Mouse (Mus musculus) MEL (cell line): ENCODE results near the gene Negr1. TPM values are rescaled to one million over a fixed set of nuclear protein-coding genes. Genes with fewer than 3 reads are reported as not detected.

Experiments used
- DNase-seq: peaks from one replicate; pipeline ENCODE4 v3.0.0; 2011; ENCODE audit warnings: low read depth, low spot score
- H3K27ac ChIP-seq: 2 replicates; pipeline ENCODE4 v1.5.1; 2012; ENCODE audit warnings: low read depth, mild to moderate bottlenecking, control low read depth, low read length, moderate library complexity; ENCODE audit not compliant: control insufficient read depth
- H3K27me3 ChIP-seq, 2 experiments: fragments of 150-350 bp in 1 of 2; sonication (generic) in 1 of 2; 2 replicates each; pipeline ENCODE4 v1.6.1; 2012; ENCODE audit warnings: low read length in 2 of 2, mild to moderate bottlenecking in 2 of 2, improper control_type of control experiment in 1 of 2, moderate library complexity in 1 of 2; ENCODE audit not compliant: insufficient read depth in 2 of 2, control insufficient read depth in 1 of 2
- H3K36me3 ChIP-seq, 2 experiments: 2 replicates each; pipeline ENCODE4 v1.6.1; 2012 to 2014; ENCODE audit warnings: low read length in 2 of 2, improper control_type of control experiment in 1 of 2, inconsistent platforms in 1 of 2, mild to moderate bottlenecking in 1 of 2; ENCODE audit not compliant: insufficient read depth in 2 of 2, control insufficient read depth in 1 of 2
- H3K4me1 ChIP-seq, 2 experiments: fragments of 150-350 bp in 1 of 2; sonication (generic) in 1 of 2; 2 replicates each; pipeline ENCODE4 v1.6.1; 2012; ENCODE audit warnings: low read length in 2 of 2, improper control_type of control experiment in 1 of 2, mild to moderate bottlenecking in 1 of 2; ENCODE audit not compliant: insufficient read depth in 2 of 2, control insufficient read depth in 1 of 2
- H3K4me3 ChIP-seq, 2 experiments: fragments of 150-350 bp in 1 of 2; sonication (generic) in 1 of 2; 2 replicates each; pipeline ENCODE4 v1.5.1; 2012; ENCODE audit warnings: low read depth in 2 of 2, low read length in 2 of 2, mild to moderate bottlenecking in 2 of 2, moderate library complexity in 2 of 2, control low read depth in 1 of 2, improper control_type of control experiment in 1 of 2; ENCODE audit not compliant: control insufficient read depth in 1 of 2, insufficient read depth in 1 of 2
- H3K79me2 ChIP-seq: 2 replicates; pipeline ENCODE4 v1.6.1; 2012; ENCODE audit warnings: mild to moderate bottlenecking, low read length, moderate library complexity; ENCODE audit not compliant: control insufficient read depth, poor library complexity, insufficient read depth
- H3K9ac ChIP-seq: 2 replicates; pipeline ENCODE4 v1.6.1; 2012; ENCODE audit warnings: low read depth, mild to moderate bottlenecking, control low read depth, low read length, moderate library complexity; ENCODE audit not compliant: control insufficient read depth, poor library complexity, severe bottlenecking
- H3K9me3 ChIP-seq: fragments of 150-350 bp; sonication (generic); replicated peaks from 2 replicates; pipeline ENCODE4 v1.6.1; 2012; ENCODE audit warnings: mild to moderate bottlenecking, low read length, improper control_type of control experiment, moderate library complexity; ENCODE audit not compliant: insufficient read depth
- BHLHE40 ChIP-seq: IDR thresholded peaks from 2 replicates; pipeline ENCODE4 v1.6.1; 2012; ENCODE audit warnings: low read depth, mild to moderate bottlenecking, inconsistent platforms, low read length, improper control_type of control experiment, borderline replicate concordance
- CHD2 ChIP-seq: IDR thresholded peaks from 2 replicates; pipeline ENCODE4 v1.6.1; 2011; ENCODE audit warnings: low read length, improper control_type of control experiment
- CTCF ChIP-seq, 3 experiments: IDR thresholded peaks in 2 of 3; conservative IDR thresholded peaks in 1 of 3; 2 replicates each; pipeline ENCODE4 v1.5.1; 2011 to 2012; ENCODE audit warnings: low read length in 3 of 3, low read depth in 2 of 3, mild to moderate bottlenecking in 2 of 3, improper control_type of control experiment in 1 of 3, inconsistent platforms in 1 of 3, mixed read lengths in 1 of 3, moderate library complexity in 1 of 3; ENCODE audit not compliant: control insufficient read depth in 1 of 3, insufficient read depth in 1 of 3, poor library complexity in 1 of 3, severe bottlenecking in 1 of 3
- E2F4 ChIP-seq: IDR thresholded peaks from 2 replicates; pipeline ENCODE4 v1.6.1; 2011; ENCODE audit warnings: low read depth, low read length, improper control_type of control experiment, borderline replicate concordance
- ELF1 ChIP-seq: IDR thresholded peaks from 2 replicates; pipeline ENCODE4 v1.6.1; 2014; ENCODE audit warnings: low read depth, mild to moderate bottlenecking, inconsistent platforms, low read length, improper control_type of control experiment, moderate library complexity
- EP300 ChIP-seq, 2 experiments: IDR thresholded peaks; 2 replicates each; pipeline ENCODE4 v1.6.1; 2011; ENCODE audit warnings: improper control_type of control experiment in 2 of 2, low read length in 2 of 2, low read depth in 1 of 2, mild to moderate bottlenecking in 1 of 2
- ETS1 ChIP-seq: IDR thresholded peaks from 2 replicates; pipeline ENCODE4 v1.6.1; 2012; ENCODE audit warnings: low read depth, mild to moderate bottlenecking, inconsistent platforms, low read length, improper control_type of control experiment, moderate library complexity
- GABPA ChIP-seq: IDR thresholded peaks from 2 replicates; pipeline ENCODE4 v1.6.1; 2012; ENCODE audit warnings: low read depth, mild to moderate bottlenecking, inconsistent platforms, low read length, improper control_type of control experiment, moderate library complexity
- GATA1 ChIP-seq: IDR thresholded peaks from 2 replicates; pipeline ENCODE4 v1.6.1; 2011; ENCODE audit warnings: low read depth, low read length, improper control_type of control experiment
- HCFC1 ChIP-seq: IDR thresholded peaks from 2 replicates; pipeline ENCODE4 v1.6.1; 2012; ENCODE audit warnings: low read depth, mild to moderate bottlenecking, inconsistent platforms, low read length, improper control_type of control experiment, moderate library complexity
- KAT2A ChIP-seq: conservative IDR thresholded peaks from 2 replicates; pipeline ENCODE4 v1.6.1; 2012; ENCODE audit warnings: low read depth, low read length, improper control_type of control experiment, inconsistent platforms
- MAZ ChIP-seq: IDR thresholded peaks from 2 replicates; pipeline ENCODE4 v1.6.1; 2012; ENCODE audit warnings: low read depth, mild to moderate bottlenecking, inconsistent platforms, low read length, improper control_type of control experiment
- MEF2A ChIP-seq: IDR thresholded peaks from 2 replicates; pipeline ENCODE4 v1.6.1; 2014; ENCODE audit warnings: low read depth, mild to moderate bottlenecking, inconsistent platforms, low read length, improper control_type of control experiment; ENCODE audit not compliant: poor library complexity, insufficient replicate concordance, severe bottlenecking; ENCODE audit errors: extremely low read depth
- MXI1 ChIP-seq: IDR thresholded peaks from 2 replicates; pipeline ENCODE4 v1.6.1; 2011; ENCODE audit warnings: mild to moderate bottlenecking, low read depth, low read length, improper control_type of control experiment
- MYB ChIP-seq: IDR thresholded peaks from 2 replicates; pipeline ENCODE4 v1.6.1; 2011; ENCODE audit warnings: mild to moderate bottlenecking, low read depth, low read length, improper control_type of control experiment
- MYC ChIP-seq: IDR thresholded peaks from 2 replicates; pipeline ENCODE4 v1.6.1; 2011; ENCODE audit warnings: low read depth, mild to moderate bottlenecking, low read length, improper control_type of control experiment, moderate library complexity
- NRF1 ChIP-seq: IDR thresholded peaks from 2 replicates; pipeline ENCODE4 v1.6.1; 2014; ENCODE audit warnings: low read depth, mild to moderate bottlenecking, inconsistent platforms, low read length, improper control_type of control experiment, moderate library complexity; ENCODE audit not compliant: poor library complexity, insufficient read depth, severe bottlenecking
- POLR2A ChIP-seq, 2 experiments: IDR thresholded peaks; 2 replicates each; pipeline ENCODE4 v1.6.1; 2011 to 2012; ENCODE audit warnings: low read length in 2 of 2, mild to moderate bottlenecking in 2 of 2, control low read depth in 1 of 2, improper control_type of control experiment in 1 of 2, low read depth in 1 of 2, moderate library complexity in 1 of 2; ENCODE audit not compliant: control insufficient read depth in 1 of 2, insufficient read depth in 1 of 2, poor library complexity in 1 of 2
- POLR2AphosphoS2 ChIP-seq: IDR thresholded peaks from 2 replicates; pipeline ENCODE4 v1.6.1; 2011; ENCODE audit warnings: low read length, improper control_type of control experiment
- POLR2AphosphoS5 ChIP-seq: IDR thresholded peaks from 2 replicates; pipeline ENCODE4 v1.6.1; 2012; ENCODE audit warnings: low read depth, borderline replicate concordance, mild to moderate bottlenecking, inconsistent platforms, low read length, moderate library complexity, mixed read lengths
- RAD21 ChIP-seq: IDR thresholded peaks from 2 replicates; pipeline ENCODE4 v1.6.1; 2011; ENCODE audit warnings: mild to moderate bottlenecking, low read depth, low read length, improper control_type of control experiment
- RCOR1 ChIP-seq: IDR thresholded peaks from 2 replicates; pipeline ENCODE4 v1.6.1; 2012; ENCODE audit warnings: low read depth, mild to moderate bottlenecking, inconsistent platforms, low read length, improper control_type of control experiment
- SIN3A ChIP-seq: IDR thresholded peaks from 2 replicates; pipeline ENCODE4 v1.6.1; 2012; ENCODE audit warnings: low read length, improper control_type of control experiment, inconsistent platforms
- UBTF ChIP-seq: IDR thresholded peaks from 2 replicates; pipeline ENCODE4 v1.6.1; 2012; ENCODE audit warnings: low read depth, mild to moderate bottlenecking, inconsistent platforms, low read length, improper control_type of control experiment, moderate library complexity, borderline replicate concordance; ENCODE audit not compliant: insufficient read depth
- USF1 ChIP-seq: IDR thresholded peaks from 2 replicates; pipeline ENCODE4 v1.6.1; 2014; ENCODE audit warnings: low read depth, mild to moderate bottlenecking, inconsistent platforms, low read length, improper control_type of control experiment, moderate library complexity
- USF2 ChIP-seq, 2 experiments: IDR thresholded peaks; 2 replicates each; pipeline ENCODE4 v1.6.1; 2011 to 2012; ENCODE audit warnings: improper control_type of control experiment in 2 of 2, low read length in 2 of 2, borderline replicate concordance in 1 of 2, inconsistent platforms in 1 of 2, low read depth in 1 of 2, mild to moderate bottlenecking in 1 of 2; ENCODE audit not compliant: insufficient read depth in 1 of 2
- ZC3H11A ChIP-seq: IDR thresholded peaks from 2 replicates; pipeline ENCODE4 v1.6.1; 2012; ENCODE audit warnings: low read depth, mild to moderate bottlenecking, inconsistent platforms, low read length, improper control_type of control experiment
- ZNF384 ChIP-seq: IDR thresholded peaks from 2 replicates; pipeline ENCODE4 v1.6.1; 2012; ENCODE audit warnings: low read depth, mild to moderate bottlenecking, inconsistent platforms, low read length, improper control_type of control experiment
- polyA plus RNA-seq, 2 experiments: library from polyadenylated mRNA; stranded (reverse) in 1 of 2; unstranded in 1 of 2; fragments of >175 nt in 1 of 2; fragments of >200 nt in 1 of 2; gene quantifications; 2 replicates each; pipeline versions ENCODE4 v1.2.1 to v1.2.4; 2012; ENCODE audit warnings: low replicate concordance in 2 of 2, low read depth in 1 of 2; ENCODE audit not compliant: insufficient read length in 2 of 2, insufficient read depth in 1 of 2, missing spikeins in 1 of 2
- total RNA-seq: library from RNA; depleted of rRNA; stranded (reverse); fragments of 300-350 nt; gene quantifications from 2 replicates; pipeline ENCODE4 v1.2.3, GENCODE M21; 2012

The Negr1 gene
- total and polyA plus RNA-seq, 3 experiments, result not detected

- no peaks in the 10 kb centered on the region for H3K9me3 ChIP-seq
- H3K36me3 ChIP-seq, result no peaks in the 10 kb centered on the region
- H3K4me1 ChIP-seq, result no peaks in the 10 kb centered on the region
- no peak overlapping the region for H3K4me3 ChIP-seq
- no peaks in the 10 kb centered on the region for H3K79me2 ChIP-seq
- no peak overlapping the region for H3K9ac ChIP-seq
- no peaks in the 10 kb centered on the region for H3K27me3 ChIP-seq
- TF ChIP-seq POLR2AphosphoS5 (no peak), MEF2A (no peak), RAD21 (no peak), SIN3A (no peak), E2F4 (no peak), NRF1 (no peak), MXI1 (no peak), EP300 (IDR thresholded peaks at IDR 0.05; ENCODE audit: low read depth in 1 of 2, low read length in 2 of 2) (no peak), MAZ (no peak), POLR2AphosphoS2 (no peak), GATA1 (no peak), RCOR1 (no peak), ELF1 (no peak), CHD2 (no peak), POLR2A (IDR thresholded peaks at IDR 0.05; ENCODE audit: control insufficient read depth in 1 of 2, insufficient read depth in 1 of 2, low read depth in 1 of 2, low read length in 2 of 2, poor library complexity in 1 of 2) (no peak)
- H3K27ac ChIP-seq, result no peak overlapping the region
- no peak for DNase-seq
Observed at GRCm38 (mm10) chr3:156929062-156929397, 367.4 kb downstream of the Negr1 start.

DNA sequence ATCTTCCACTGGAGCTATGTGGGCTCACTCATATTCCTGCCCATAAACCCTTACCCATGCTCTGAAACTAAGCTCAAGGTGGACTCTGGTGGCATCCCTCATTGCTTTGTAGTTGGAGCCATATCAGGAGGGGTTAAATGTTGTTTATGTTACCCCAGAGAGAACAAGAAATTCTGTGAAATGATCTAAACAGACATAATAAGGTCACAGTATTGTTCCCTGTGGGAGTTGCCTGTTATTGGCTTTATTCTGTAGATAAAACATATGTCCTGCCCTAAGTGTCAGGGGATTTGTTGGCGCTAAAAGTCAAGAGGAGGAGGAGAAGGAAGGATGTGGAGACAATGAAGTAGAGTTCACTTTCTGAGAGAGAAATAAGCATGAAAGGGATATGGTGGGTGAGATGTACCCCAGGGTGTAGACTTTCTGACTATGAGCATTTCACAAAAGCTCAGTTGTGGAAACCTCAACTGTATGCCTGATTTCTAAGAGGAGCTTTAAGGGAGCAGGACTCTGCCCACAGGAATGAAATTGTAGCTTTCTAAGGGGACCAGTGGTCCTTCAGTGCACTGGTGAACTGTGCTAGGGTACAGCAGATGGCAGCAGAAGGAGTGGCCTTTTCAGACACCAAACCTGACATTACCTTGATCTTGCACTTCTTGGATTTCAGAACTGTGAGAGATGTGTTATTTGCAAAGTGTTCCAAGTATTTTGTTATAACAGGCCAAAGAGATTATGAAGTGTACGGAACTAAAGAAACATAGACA, 368.3 kb downstream of the Negr1 start:
- Histone ChIP-seq H3K27ac (no peak overlapping the region), H3K4me1 (no peaks in the 10 kb centered on the region)
- TF ChIP-seq POLR2A (IDR thresholded peaks at IDR 0.05; ENCODE audit: control insufficient read depth in 1 of 2, insufficient read depth in 1 of 2, low read depth in 1 of 2, low read length in 2 of 2, poor library complexity in 1 of 2), result no peak
- TF ChIP-seq CTCF (IDR thresholded peaks at IDR 0.05 in 2 of 3, conservative IDR thresholded peaks at IDR 0.05 in 1 of 3; ENCODE audit: control insufficient read depth in 1 of 3, insufficient read depth in 1 of 3, low read depth in 2 of 3, low read length in 3 of 3, poor library complexity in 1 of 3, severe bottlenecking in 1 of 3), result no peak
- TF ChIP-seq UBTF, result no peak
- no peak for TF ChIP-seq ZNF384
- no peak for TF ChIP-seq NRF1
- no peak for TF ChIP-seq POLR2AphosphoS5
- no peak for TF ChIP-seq USF1
- TF ChIP-seq GABPA, result no peak
- no peak for TF ChIP-seq BHLHE40
- no peak for TF ChIP-seq MYB
- TF ChIP-seq MYC, result no peak
- no peak for TF ChIP-seq USF2 (IDR thresholded peaks at IDR 0.05; ENCODE audit: borderline replicate concordance in 1 of 2, insufficient read depth in 1 of 2, low read depth in 1 of 2, low read length in 2 of 2)
- TF ChIP-seq HCFC1, result no peak
- no peak for TF ChIP-seq E2F4
- TF ChIP-seq ZC3H11A, result no peak
- no peak for TF ChIP-seq KAT2A
- TF ChIP-seq ETS1, result no peak
- no peak for TF ChIP-seq MXI1
- no peak for TF ChIP-seq ELF1
- no peak for TF ChIP-seq MEF2A
- TF ChIP-seq, all 39 proteins: peak for 0
- Histone ChIP-seq H3K36me3 (no peaks in the 10 kb centered on the region), H3K27me3 (no peaks in the 10 kb centered on the region), H3K79me2 (no peaks in the 10 kb centered on the region), H3K4me3 (no peak overlapping the region), H3K9ac (no peak overlapping the region), H3K9me3 (no peaks in the 10 kb centered on the region)
- DNase-seq, result no peak
